Mouse (Mus musculus): ENCODE measurements around the gene Lpcat1. TPM values are rescaled to one million over a fixed set of nuclear protein-coding genes. Genes with fewer than 3 reads are reported as not detected.

Lpcat1 gene
- polyA plus RNA-seq, 1 experiment from 2014 or later: 61.4 TPM

- H3K4me1 ChIP-seq: no peaks in the 10 kb centered on the region; the same call in 1 of the 2 replicates
- no peak overlapping the region for H3K4me2 ChIP-seq (replicated peaks)
- no peaks in the 10 kb centered on the region; the same call in 1 of the 2 replicates for H3K9me3 ChIP-seq
- no peak overlapping the region for H3K27ac ChIP-seq (replicated peaks)
- H3K9ac ChIP-seq (replicated peaks): no peak overlapping the region
- peaks cover 55% of the 10 kb centered on the region for H3K36me3 ChIP-seq
- no peak overlapping the region for H3K4me3 ChIP-seq
- H3K27me3 ChIP-seq: no peaks in the 10 kb centered on the region
- ATAC-seq (replicated peaks): 0 out of 2 replicates have a peak, but pooled peaks have one; percentile 11
- 95% methylated on average over 9 of the region's 9 CpGs for WGBS
Observed at GRCm38 (mm10) chr13:73488707-73489106, 21.7 kb downstream of the Lpcat1 start.

GRCm38 (mm10) chr13:73489986-73490385 is 23.0 kb downstream of the Lpcat1 start:
- Histone ChIP-seq H3K4me2 (replicated peaks) (no peak overlapping the region), H3K4me1 (no peaks in the 10 kb centered on the region; the same call in 1 of the 2 replicates), H3K27me3 (no peaks in the 10 kb centered on the region), H3K36me3 (peaks cover 61% of the 10 kb centered on the region), H3K9me3 (no peaks in the 10 kb centered on the region; the same call in 1 of the 2 replicates), H3K27ac (replicated peaks) (peak overlapping the region; percentile 40; the same call in 1 of the 2 replicates), H3K4me3 (no peak overlapping the region), H3K9ac (replicated peaks) (no peak overlapping the region)
- ATAC-seq (replicated peaks): no peak
- whole genome bisulfite sequencing: 93% methylated on average over 3 of the region's 3 CpGs

- Histone ChIP-seq H3K27me3 (no peaks in the 10 kb centered on the region), H3K9me3 (no peaks in the 10 kb centered on the region; the same call in 1 of the 2 replicates), H3K4me3 (no peak overlapping the region), H3K4me2 (replicated peaks) (no peak overlapping the region), H3K4me1 (no peaks in the 10 kb centered on the region; the same call in 1 of the 2 replicates), H3K27ac (replicated peaks) (peak overlapping the region; percentile 40; the same call in 1 of the 2 replicates), H3K36me3 (peaks cover 59% of the 10 kb centered on the region), H3K9ac (replicated peaks) (no peak overlapping the region)
- WGBS: 62% methylated on average over 8 of the region's 8 CpGs
- peak; percentile 60 for ATAC-seq (replicated peaks)
Observed at GRCm38 (mm10) chr13:73490564-73491170, 23.7 kb downstream of the Lpcat1 start.

- ATAC-seq (replicated peaks): no peak
- Histone ChIP-seq H3K4me2 (replicated peaks) (no peak overlapping the region), H3K36me3 (peaks cover 65% of the 10 kb centered on the region), H3K9ac (replicated peaks) (no peak overlapping the region), H3K4me3 (no peak overlapping the region), H3K9me3 (no peaks in the 10 kb centered on the region), H3K4me1 (no peaks in the 10 kb centered on the region; the same call in 1 of the 2 replicates), H3K27me3 (no peaks in the 10 kb centered on the region), H3K27ac (replicated peaks) (no peak overlapping the region)
- 93% methylated on average over 4 of the region's 4 CpGs for WGBS
Observed at GRCm38 (mm10) chr13:73493183-73493582, 26.2 kb downstream of the Lpcat1 start.

- Histone ChIP-seq H3K9me3 (no peaks in the 10 kb centered on the region), H3K4me2 (replicated peaks) (no peak overlapping the region), H3K9ac (replicated peaks) (no peak overlapping the region), H3K27ac (replicated peaks) (no peak overlapping the region), H3K36me3 (peaks cover 58% of the 10 kb centered on the region), H3K27me3 (no peaks in the 10 kb centered on the region), H3K4me3 (no peak overlapping the region), H3K4me1 (no peaks in the 10 kb centered on the region; the same call in 1 of the 2 replicates)
- no peak for ATAC-seq (replicated peaks)
- WGBS: 97% methylated on average over 9 of the region's 9 CpGs
Observed at GRCm38 (mm10) chr13:73494528-73494927, 27.5 kb downstream of the Lpcat1 start.

- H3K36me3 ChIP-seq: peaks cover 56% of the 10 kb centered on the region
- H3K27me3 ChIP-seq: no peaks in the 10 kb centered on the region
- no peaks in the 10 kb centered on the region for H3K4me1 ChIP-seq
- H3K9me3 ChIP-seq: no peaks in the 10 kb centered on the region
- no peak overlapping the region for H3K27ac ChIP-seq (replicated peaks)
- no peak overlapping the region for H3K4me3 ChIP-seq
- H3K9ac ChIP-seq (replicated peaks): no peak overlapping the region
- WGBS: 83% methylated on average over 2 of the region's 2 CpGs
- H3K4me2 ChIP-seq (replicated peaks): no peak overlapping the region
- no peak for ATAC-seq (replicated peaks)
Observed at GRCm38 (mm10) chr13:73496137-73496536, 29.1 kb downstream of the Lpcat1 start.

GRCm38 (mm10) chr13:73499893-73500604 is 33.1 kb downstream of the Lpcat1 start:
- H3K27me3 ChIP-seq: no peaks in the 10 kb centered on the region
- H3K4me2 ChIP-seq (replicated peaks): no peak overlapping the region
- WGBS: 89% methylated on average over 6 of the region's 6 CpGs
- H3K9ac ChIP-seq (replicated peaks): no peak overlapping the region
- H3K4me1 ChIP-seq: no peaks in the 10 kb centered on the region
- no peak overlapping the region for H3K4me3 ChIP-seq
- no peak for ATAC-seq (replicated peaks)
- H3K27ac ChIP-seq (replicated peaks): no peak overlapping the region
- H3K9me3 ChIP-seq: no peaks in the 10 kb centered on the region
- H3K36me3 ChIP-seq: peaks cover 49% of the 10 kb centered on the region

- H3K9me3 ChIP-seq: no peaks in the 10 kb centered on the region
- H3K4me2 ChIP-seq (replicated peaks): no peak overlapping the region
- H3K27ac ChIP-seq (replicated peaks): no peak overlapping the region
- no peak overlapping the region for H3K4me3 ChIP-seq
- H3K36me3 ChIP-seq: peaks cover 39% of the 10 kb centered on the region
- H3K4me1 ChIP-seq: no peaks in the 10 kb centered on the region
- H3K27me3 ChIP-seq: no peaks in the 10 kb centered on the region
- H3K9ac ChIP-seq (replicated peaks): no peak overlapping the region
- no peak for ATAC-seq (replicated peaks)
- WGBS: 67% methylated on average over 2 of the region's 2 CpGs
Observed at GRCm38 (mm10) chr13:73502719-73503118, 35.7 kb downstream of the Lpcat1 start.

- no peaks in the 10 kb centered on the region for H3K4me1 ChIP-seq
- H3K27ac ChIP-seq (replicated peaks): no peak overlapping the region
- no peak overlapping the region for H3K4me3 ChIP-seq
- WGBS: 76% methylated on average over 7 of the region's 7 CpGs
- peaks cover 32% of the 10 kb centered on the region for H3K36me3 ChIP-seq
- H3K27me3 ChIP-seq: no peaks in the 10 kb centered on the region
- H3K9ac ChIP-seq (replicated peaks): no peak overlapping the region
- peak; percentile 75 for ATAC-seq (replicated peaks)
- H3K4me2 ChIP-seq (replicated peaks): no peak overlapping the region
- H3K9me3 ChIP-seq: no peaks in the 10 kb centered on the region
Observed at GRCm38 (mm10) chr13:73505686-73506467, 38.9 kb downstream of the Lpcat1 start.

- no peaks in the 10 kb centered on the region for H3K9me3 ChIP-seq
- no peak overlapping the region for H3K27ac ChIP-seq (replicated peaks)
- H3K4me3 ChIP-seq: no peak overlapping the region
- no peaks in the 10 kb centered on the region for H3K27me3 ChIP-seq
- no peak for ATAC-seq (replicated peaks)
- no peaks in the 10 kb centered on the region for H3K4me1 ChIP-seq
- no peak overlapping the region for H3K4me2 ChIP-seq (replicated peaks)
- 90% methylated on average over 8 of the region's 8 CpGs for WGBS
- peaks cover 36% of the 10 kb centered on the region for H3K36me3 ChIP-seq
- no peak overlapping the region for H3K9ac ChIP-seq (replicated peaks)
Observed at GRCm38 (mm10) chr13:73508817-73509550, 42.0 kb downstream of the Lpcat1 start.

GRCm38 (mm10) chr13:73509869-73510268 is 42.9 kb downstream of the Lpcat1 start:
- no peak overlapping the region for H3K27ac ChIP-seq (replicated peaks)
- H3K4me3 ChIP-seq: no peak overlapping the region
- H3K27me3 ChIP-seq: no peaks in the 10 kb centered on the region
- 67% methylated on average over 6 of the region's 6 CpGs for WGBS
- no peak overlapping the region for H3K9ac ChIP-seq (replicated peaks)
- no peak for ATAC-seq (replicated peaks)
- H3K36me3 ChIP-seq: peaks cover 45% of the 10 kb centered on the region
- no peaks in the 10 kb centered on the region for H3K4me1 ChIP-seq
- no peaks in the 10 kb centered on the region for H3K9me3 ChIP-seq
- H3K4me2 ChIP-seq (replicated peaks): no peak overlapping the region
